Mouse (Mus musculus) MEL (cell line): ENCODE data around the gene S100a1. TPM values are rescaled to one million over a fixed set of nuclear protein-coding genes. Genes with fewer than 3 reads are reported as not detected.

Experiments used
- DNase-seq: peaks from one replicate; pipeline ENCODE4 v3.0.0; 2011; ENCODE audit warnings: low read depth, low spot score
- H3K27ac ChIP-seq: 2 replicates; pipeline ENCODE4 v1.5.1; 2012; ENCODE audit warnings: low read depth, mild to moderate bottlenecking, control low read depth, low read length, moderate library complexity; ENCODE audit not compliant: control insufficient read depth
- H3K27me3 ChIP-seq, 2 experiments: fragments of 150-350 bp in 1 of 2; sonication (generic) in 1 of 2; 2 replicates each; pipeline ENCODE4 v1.6.1; 2012; ENCODE audit warnings: low read length in 2 of 2, mild to moderate bottlenecking in 2 of 2, improper control_type of control experiment in 1 of 2, moderate library complexity in 1 of 2; ENCODE audit not compliant: insufficient read depth in 2 of 2, control insufficient read depth in 1 of 2
- H3K36me3 ChIP-seq, 2 experiments: 2 replicates each; pipeline ENCODE4 v1.6.1; 2012 to 2014; ENCODE audit warnings: low read length in 2 of 2, improper control_type of control experiment in 1 of 2, inconsistent platforms in 1 of 2, mild to moderate bottlenecking in 1 of 2; ENCODE audit not compliant: insufficient read depth in 2 of 2, control insufficient read depth in 1 of 2
- H3K4me1 ChIP-seq, 2 experiments: fragments of 150-350 bp in 1 of 2; sonication (generic) in 1 of 2; 2 replicates each; pipeline ENCODE4 v1.6.1; 2012; ENCODE audit warnings: low read length in 2 of 2, improper control_type of control experiment in 1 of 2, mild to moderate bottlenecking in 1 of 2; ENCODE audit not compliant: insufficient read depth in 2 of 2, control insufficient read depth in 1 of 2
- H3K4me3 ChIP-seq, 2 experiments: fragments of 150-350 bp in 1 of 2; sonication (generic) in 1 of 2; 2 replicates each; pipeline ENCODE4 v1.5.1; 2012; ENCODE audit warnings: low read depth in 2 of 2, low read length in 2 of 2, mild to moderate bottlenecking in 2 of 2, moderate library complexity in 2 of 2, control low read depth in 1 of 2, improper control_type of control experiment in 1 of 2; ENCODE audit not compliant: control insufficient read depth in 1 of 2, insufficient read depth in 1 of 2
- H3K79me2 ChIP-seq: 2 replicates; pipeline ENCODE4 v1.6.1; 2012; ENCODE audit warnings: mild to moderate bottlenecking, low read length, moderate library complexity; ENCODE audit not compliant: control insufficient read depth, poor library complexity, insufficient read depth
- H3K9ac ChIP-seq: 2 replicates; pipeline ENCODE4 v1.6.1; 2012; ENCODE audit warnings: low read depth, mild to moderate bottlenecking, control low read depth, low read length, moderate library complexity; ENCODE audit not compliant: control insufficient read depth, poor library complexity, severe bottlenecking
- H3K9me3 ChIP-seq: fragments of 150-350 bp; sonication (generic); replicated peaks from 2 replicates; pipeline ENCODE4 v1.6.1; 2012; ENCODE audit warnings: mild to moderate bottlenecking, low read length, improper control_type of control experiment, moderate library complexity; ENCODE audit not compliant: insufficient read depth
- BHLHE40 ChIP-seq: IDR thresholded peaks from 2 replicates; pipeline ENCODE4 v1.6.1; 2012; ENCODE audit warnings: low read depth, mild to moderate bottlenecking, inconsistent platforms, low read length, improper control_type of control experiment, borderline replicate concordance
- CHD1 ChIP-seq: IDR thresholded peaks from 2 replicates; pipeline ENCODE4 v1.6.1; 2012; ENCODE audit warnings: low read depth, mild to moderate bottlenecking, inconsistent platforms, low read length, improper control_type of control experiment
- CHD2 ChIP-seq: IDR thresholded peaks from 2 replicates; pipeline ENCODE4 v1.6.1; 2011; ENCODE audit warnings: low read length, improper control_type of control experiment
- CTCF ChIP-seq, 3 experiments: IDR thresholded peaks in 2 of 3; conservative IDR thresholded peaks in 1 of 3; 2 replicates each; pipeline ENCODE4 v1.5.1; 2011 to 2012; ENCODE audit warnings: low read length in 3 of 3, low read depth in 2 of 3, mild to moderate bottlenecking in 2 of 3, improper control_type of control experiment in 1 of 3, inconsistent platforms in 1 of 3, mixed read lengths in 1 of 3, moderate library complexity in 1 of 3; ENCODE audit not compliant: control insufficient read depth in 1 of 3, insufficient read depth in 1 of 3, poor library complexity in 1 of 3, severe bottlenecking in 1 of 3
- E2F4 ChIP-seq: IDR thresholded peaks from 2 replicates; pipeline ENCODE4 v1.6.1; 2011; ENCODE audit warnings: low read depth, low read length, improper control_type of control experiment, borderline replicate concordance
- ELF1 ChIP-seq: IDR thresholded peaks from 2 replicates; pipeline ENCODE4 v1.6.1; 2014; ENCODE audit warnings: low read depth, mild to moderate bottlenecking, inconsistent platforms, low read length, improper control_type of control experiment, moderate library complexity
- ETS1 ChIP-seq: IDR thresholded peaks from 2 replicates; pipeline ENCODE4 v1.6.1; 2012; ENCODE audit warnings: low read depth, mild to moderate bottlenecking, inconsistent platforms, low read length, improper control_type of control experiment, moderate library complexity
- GATA1 ChIP-seq: IDR thresholded peaks from 2 replicates; pipeline ENCODE4 v1.6.1; 2011; ENCODE audit warnings: low read depth, low read length, improper control_type of control experiment
- HCFC1 ChIP-seq: IDR thresholded peaks from 2 replicates; pipeline ENCODE4 v1.6.1; 2012; ENCODE audit warnings: low read depth, mild to moderate bottlenecking, inconsistent platforms, low read length, improper control_type of control experiment, moderate library complexity
- JUND ChIP-seq: IDR thresholded peaks from 2 replicates; pipeline ENCODE4 v1.6.1; 2011; ENCODE audit warnings: low read depth, mild to moderate bottlenecking, improper control_type of control experiment, low read length
- KAT2A ChIP-seq: conservative IDR thresholded peaks from 2 replicates; pipeline ENCODE4 v1.6.1; 2012; ENCODE audit warnings: low read depth, low read length, improper control_type of control experiment, inconsistent platforms
- MAX ChIP-seq: IDR thresholded peaks from 2 replicates; pipeline ENCODE4 v1.6.1; 2011; ENCODE audit warnings: low read length, improper control_type of control experiment
- MAZ ChIP-seq: IDR thresholded peaks from 2 replicates; pipeline ENCODE4 v1.6.1; 2012; ENCODE audit warnings: low read depth, mild to moderate bottlenecking, inconsistent platforms, low read length, improper control_type of control experiment
- MXI1 ChIP-seq: IDR thresholded peaks from 2 replicates; pipeline ENCODE4 v1.6.1; 2011; ENCODE audit warnings: mild to moderate bottlenecking, low read depth, low read length, improper control_type of control experiment
- MYC ChIP-seq: IDR thresholded peaks from 2 replicates; pipeline ENCODE4 v1.6.1; 2011; ENCODE audit warnings: low read depth, mild to moderate bottlenecking, low read length, improper control_type of control experiment, moderate library complexity
- NELFE ChIP-seq: IDR thresholded peaks from 2 replicates; pipeline ENCODE4 v1.6.1; 2011; ENCODE audit warnings: low read depth, low read length, improper control_type of control experiment
- NRF1 ChIP-seq: IDR thresholded peaks from 2 replicates; pipeline ENCODE4 v1.6.1; 2014; ENCODE audit warnings: low read depth, mild to moderate bottlenecking, inconsistent platforms, low read length, improper control_type of control experiment, moderate library complexity; ENCODE audit not compliant: poor library complexity, insufficient read depth, severe bottlenecking
- POLR2A ChIP-seq, 2 experiments: IDR thresholded peaks; 2 replicates each; pipeline ENCODE4 v1.6.1; 2011 to 2012; ENCODE audit warnings: low read length in 2 of 2, mild to moderate bottlenecking in 2 of 2, control low read depth in 1 of 2, improper control_type of control experiment in 1 of 2, low read depth in 1 of 2, moderate library complexity in 1 of 2; ENCODE audit not compliant: control insufficient read depth in 1 of 2, insufficient read depth in 1 of 2, poor library complexity in 1 of 2
- POLR2AphosphoS2 ChIP-seq: IDR thresholded peaks from 2 replicates; pipeline ENCODE4 v1.6.1; 2011; ENCODE audit warnings: low read length, improper control_type of control experiment
- POLR2AphosphoS5 ChIP-seq: IDR thresholded peaks from 2 replicates; pipeline ENCODE4 v1.6.1; 2012; ENCODE audit warnings: low read depth, borderline replicate concordance, mild to moderate bottlenecking, inconsistent platforms, low read length, moderate library complexity, mixed read lengths
- RAD21 ChIP-seq: IDR thresholded peaks from 2 replicates; pipeline ENCODE4 v1.6.1; 2011; ENCODE audit warnings: mild to moderate bottlenecking, low read depth, low read length, improper control_type of control experiment
- RCOR1 ChIP-seq: IDR thresholded peaks from 2 replicates; pipeline ENCODE4 v1.6.1; 2012; ENCODE audit warnings: low read depth, mild to moderate bottlenecking, inconsistent platforms, low read length, improper control_type of control experiment
- SIN3A ChIP-seq: IDR thresholded peaks from 2 replicates; pipeline ENCODE4 v1.6.1; 2012; ENCODE audit warnings: low read length, improper control_type of control experiment, inconsistent platforms
- SMC3 ChIP-seq: IDR thresholded peaks from 2 replicates; pipeline ENCODE4 v1.6.1; 2011; ENCODE audit warnings: low read depth, low read length, improper control_type of control experiment
- TAL1 ChIP-seq: IDR thresholded peaks from 2 replicates; pipeline ENCODE4 v1.6.1; 2012; ENCODE audit warnings: mild to moderate bottlenecking, inconsistent platforms, low read length, moderate library complexity, mixed read lengths
- TBP ChIP-seq: IDR thresholded peaks from 2 replicates; pipeline ENCODE4 v1.8.0; 2011; ENCODE audit warnings: low read depth, low read length, improper control_type of control experiment
- TCF12 ChIP-seq: IDR thresholded peaks from 2 replicates; pipeline ENCODE4 v1.6.1; 2014; ENCODE audit warnings: low read depth, mild to moderate bottlenecking, inconsistent platforms, low read length, improper control_type of control experiment, moderate library complexity
- UBTF ChIP-seq: IDR thresholded peaks from 2 replicates; pipeline ENCODE4 v1.6.1; 2012; ENCODE audit warnings: low read depth, mild to moderate bottlenecking, inconsistent platforms, low read length, improper control_type of control experiment, moderate library complexity, borderline replicate concordance; ENCODE audit not compliant: insufficient read depth
- USF1 ChIP-seq: IDR thresholded peaks from 2 replicates; pipeline ENCODE4 v1.6.1; 2014; ENCODE audit warnings: low read depth, mild to moderate bottlenecking, inconsistent platforms, low read length, improper control_type of control experiment, moderate library complexity
- ZC3H11A ChIP-seq: IDR thresholded peaks from 2 replicates; pipeline ENCODE4 v1.6.1; 2012; ENCODE audit warnings: low read depth, mild to moderate bottlenecking, inconsistent platforms, low read length, improper control_type of control experiment
- ZKSCAN1 ChIP-seq: IDR thresholded peaks from 2 replicates; pipeline ENCODE4 v1.6.1; 2012; ENCODE audit warnings: low read depth, mild to moderate bottlenecking, inconsistent platforms, low read length, improper control_type of control experiment, moderate library complexity
- ZMIZ1 ChIP-seq: IDR thresholded peaks from 2 replicates; pipeline ENCODE4 v1.6.1; 2012; ENCODE audit warnings: low read depth, mild to moderate bottlenecking, inconsistent platforms, low read length, improper control_type of control experiment, moderate library complexity
- polyA plus RNA-seq, 2 experiments: library from polyadenylated mRNA; stranded (reverse) in 1 of 2; unstranded in 1 of 2; fragments of >175 nt in 1 of 2; fragments of >200 nt in 1 of 2; gene quantifications; 2 replicates each; pipeline versions ENCODE4 v1.2.1 to v1.2.4; 2012; ENCODE audit warnings: low replicate concordance in 2 of 2, low read depth in 1 of 2; ENCODE audit not compliant: insufficient read length in 2 of 2, insufficient read depth in 1 of 2, missing spikeins in 1 of 2
- total RNA-seq: library from RNA; depleted of rRNA; stranded (reverse); fragments of 300-350 nt; gene quantifications from 2 replicates; pipeline ENCODE4 v1.2.3, GENCODE M21; 2012

The S100a1 gene
- total and polyA plus RNA-seq, 3 experiments: 14.4 to 22.2 TPM; not detected in 1

GRCm38 (mm10) chr3:90490696-90491256, 23.4 kb downstream of the S100a1 start, which contains the start of gene Snapin:
Gene Snapin (minus strand): TSS chr3:90491033.
- H3K4me1 ChIP-seq: peaks cover 3 to 11% of the 10 kb centered on the region in 2 experiments; a peak in 2 of 4 replicates
- H3K79me2 ChIP-seq: peaks cover 4% of the 10 kb centered on the region
- H3K9ac ChIP-seq: peak within 1 kb of the TSS; percentile 87
- H3K27me3 ChIP-seq: no peaks in the 10 kb centered on the region
- H3K4me3 ChIP-seq: peak within 1 kb of the TSS; percentile 70 to 79
- peak; percentile 99 for DNase-seq
- H3K27ac ChIP-seq: peak within 1 kb of the TSS; percentile 78
- peaks cover 11 to 12% of the 10 kb centered on the region in 2 experiments for H3K36me3 ChIP-seq
- H3K9me3 ChIP-seq: no peaks in the 10 kb centered on the region
- TF ChIP-seq CHD2 (peak; percentile 93), MXI1 (peak; percentile 81), KAT2A (peak; percentile 86), GATA1 (no peak), USF1 (peak; percentile 58; the same call in 1 of the 2 replicates), BHLHE40 (peak; percentile 93), E2F4 (no peak), TCF12 (peak; percentile 56; the same call in 1 of the 2 replicates), MAZ (0 out of 2 replicates have a peak, but pooled peaks have one; percentile 17), TAL1 (no peak), TBP (peak; percentile 69), MAX (peak; percentile 63; the same call in 1 of the 2 replicates), UBTF (no peak), POLR2AphosphoS5 (no peak), MYC (peak; percentile 93; the same call in 1 of the 2 replicates), RCOR1 (peak; percentile 40), SIN3A (peak; percentile 91), POLR2AphosphoS2 (peak; percentile 96), NRF1 (no peak), ETS1 (peak; percentile 26; the same call in 1 of the 2 replicates), NELFE (peak; percentile 99), HCFC1 (peak; percentile 95), POLR2A (IDR thresholded peaks at IDR 0.05; ENCODE audit: control insufficient read depth in 1 of 2, insufficient read depth in 1 of 2, low read depth in 1 of 2, low read length in 2 of 2, poor library complexity in 1 of 2) (peak; percentile 94 to 97), ELF1 (peak; percentile 53), CHD1 (no peak), ZMIZ1 (peak; percentile 90), SMC3 (peak; percentile 17; the same call in 1 of the 2 replicates), ZC3H11A (no peak), JUND (no peak), CTCF (IDR thresholded peaks at IDR 0.05 in 2 of 3, conservative IDR thresholded peaks at IDR 0.05 in 1 of 3; ENCODE audit: control insufficient read depth in 1 of 3, insufficient read depth in 1 of 3, low read depth in 2 of 3, low read length in 3 of 3, poor library complexity in 1 of 3, severe bottlenecking in 1 of 3) (peak; percentile 37 to 82 (median 81); a peak in 5 of 6 replicates), ZKSCAN1 (no peak), RAD21 (no peak)
